Mouse (Mus musculus) forelimb bud, embryonic 11.5 days (tissue): ENCODE measurements around the gene Mlkl.
A peak's percentile ranks its signal among the peaks of the same experiment; 100 is the strongest.
"Not testable (repeated sequence)": the region's sequence is repeated elsewhere in the genome, so short reads cannot be mapped to it uniquely, and the experiment has no call there.

Experiments used
- DNase-seq: peaks from one replicate; pipeline ENCODE4 v3.0.0-alpha.2; 2012; ENCODE audit warnings: low read depth, low spot score

Gene Mlkl

GRCm38 (mm10) chr8:111313961-111314360 is 24.0 kb downstream of the Mlkl start:
- DNase-seq: not testable (repeated sequence)

- DNase-seq: no peak
Measured at GRCm38 (mm10) chr8:111312758-111313162, 25.2 kb downstream of the Mlkl start.

GRCm38 (mm10) chr8:111310006-111310405 is 28.0 kb downstream of the Mlkl start:
- DNase-seq: not testable (repeated sequence)

- DNase-seq: no peak
Measured at GRCm38 (mm10) chr8:111305031-111305730, 32.8 kb downstream of the Mlkl start.

GRCm38 (mm10) chr8:111304359-111304758 is 33.6 kb downstream of the Mlkl start:
- no peak for DNase-seq

- DNase-seq: not testable (repeated sequence)
Measured at GRCm38 (mm10) chr8:111303076-111303803, 34.7 kb downstream of the Mlkl start.

GRCm38 (mm10) chr8:111300597-111301546 is 37.1 kb downstream of the Mlkl start:
- DNase-seq: no peak

GRCm38 (mm10) chr8:111299821-111300568 is 38.0 kb downstream of the Mlkl start, which contains the start of gene Rfwd3:
Gene Rfwd3, minus strand, starts transcription at chr8:111300222.
- peak; percentile 98 for DNase-seq

GRCm38 (mm10) chr8:111299363-111299820 is 38.6 kb downstream of the Mlkl start:
- peak; percentile 45 for DNase-seq

GRCm38 (mm10) chr8:111298011-111298410 is 40.0 kb downstream of the Mlkl start:
- no peak for DNase-seq

GRCm38 (mm10) chr8:111291733-111292132 is 46.2 kb downstream of the Mlkl start:
- no peak for DNase-seq

GRCm38 (mm10) chr8:111290586-111290985 is 47.4 kb downstream of the Mlkl start:
- no peak for DNase-seq

GRCm38 (mm10) chr8:111285603-111286002 is 52.4 kb downstream of the Mlkl start:
- DNase-seq: no peak

GRCm38 (mm10) chr8:111282093-111282492 is 55.9 kb downstream of the Mlkl start:
- DNase-seq: peak; percentile 23

GRCm38 (mm10) chr8:111268277-111268676 is 69.7 kb downstream of the Mlkl start:
- no peak for DNase-seq

GRCm38 (mm10) chr8:111266161-111266560 is 71.8 kb downstream of the Mlkl start:
- not testable (repeated sequence) for DNase-seq

- DNase-seq: no peak
Measured at GRCm38 (mm10) chr8:111264693-111265220, 73.2 kb downstream of the Mlkl start.

- DNase-seq: no peak
Measured at GRCm38 (mm10) chr8:111261981-111262381, 76.0 kb downstream of the Mlkl start.
